Mouse (Mus musculus) testis, adult 2 months (tissue): Measurements from ENCODE around the gene Lancl1.

ENCODE experiments used
- CTCF ChIP-seq: fragments of 200-500 bp; IDR thresholded peaks from 2 replicates; pipeline ENCODE4 v1.5.1; 2012; ENCODE audit warnings: low read depth, mild to moderate bottlenecking, inconsistent platforms, low read length, moderate library complexity; ENCODE audit not compliant: control insufficient read depth, insufficient read depth, insufficient replicate concordance
- POLR2A ChIP-seq: fragments of 200-500 bp; IDR thresholded peaks from 2 replicates; pipeline ENCODE4 v1.6.1; 2012; ENCODE audit warnings: low read depth, mild to moderate bottlenecking, inconsistent platforms, low read length, moderate library complexity; ENCODE audit not compliant: control insufficient read depth

DNA sequence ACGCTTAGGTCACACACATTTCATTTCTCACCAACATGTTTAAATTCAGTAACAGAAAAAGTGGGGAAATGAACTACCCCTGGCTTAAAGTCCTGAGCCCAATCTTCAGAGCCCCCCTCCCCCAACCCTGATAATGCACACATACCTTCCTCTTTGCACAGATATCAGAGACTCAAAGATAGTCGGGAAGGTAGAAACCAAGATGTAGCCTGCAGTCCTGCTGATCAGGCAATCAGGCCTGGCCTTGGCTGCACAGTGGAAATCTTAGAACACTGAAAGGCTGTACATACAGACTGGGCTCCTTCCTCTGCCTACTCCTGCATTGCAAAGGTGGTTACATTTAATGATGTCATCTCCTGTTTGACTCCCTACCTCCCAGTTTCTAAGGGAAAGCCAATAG, 15.9 kb downstream of the Lancl1 start:
- TF ChIP-seq CTCF (no peak), POLR2A (no peak)
